Mouse (Mus musculus) urinary bladder, postnatal 14 days (tissue): ENCODE data around the gene Spx.

Source experiments
- DNase-seq: peaks from one replicate; pipeline ENCODE4 v3.0.0; 2021; ENCODE audit warnings: low spot score

Gene Spx

GRCm38 (mm10) chr6:142429072-142429471 lies 15.8 kb downstream of the Spx start:
- DNase-seq, result no peak

GRCm38 (mm10) chr6:142451381-142451780 lies 38.1 kb downstream of the Spx start:
- no peak for DNase-seq

GRCm38 (mm10) chr6:142453311-142453710 lies 40.1 kb downstream of the Spx start:
- DNase-seq, result no peak

GRCm38 (mm10) chr6:142455314-142455996 lies 42.2 kb downstream of the Spx start:
- no peak for DNase-seq

- no peak for DNase-seq
Observed at GRCm38 (mm10) chr6:142458010-142458409, 44.8 kb downstream of the Spx start.

GRCm38 (mm10) chr6:142459017-142459678 lies 45.9 kb downstream of the Spx start:
- peak; percentile 42 for DNase-seq

- DNase-seq, result no peak
Observed at GRCm38 (mm10) chr6:142462194-142462593, 49.0 kb downstream of the Spx start.
